In genomic region chr10:52072482-52072881, GRCm38 (mm10) we compare ENCODE assay signal across 8 mouse cellular contexts. TPM values are rescaled to one million over a fixed set of nuclear protein-coding genes. Genes with fewer than 3 reads are reported as not detected.
A peak's percentile ranks its signal among the peaks of the same experiment; 100 is the strongest.
DNase-seq lines count a peak whose midpoint lies in the region; ATAC-seq and TF ChIP-seq lines count a peak whose summit lies in the region.

No protein-coding gene starts in this region.

- no peak overlapping the region for H3K27ac ChIP-seq in heart, adult 2 months
- no peak overlapping the region for H3K27ac ChIP-seq in heart, embryonic 11.5 days (ENCODE audit: low read depth, low read length)
- no peak overlapping the region for H3K27ac ChIP-seq in neural tube, embryonic 14.5 days (ENCODE audit: low read depth, low read length)

- no peaks in the 10 kb centered on the region for H3K27me3 ChIP-seq in heart, adult 2 months (ENCODE audit: control insufficient read depth, insufficient read depth, low read length)
- no peaks in the 10 kb centered on the region for H3K27me3 ChIP-seq in heart, embryonic 11.5 days (ENCODE audit: control insufficient read depth, insufficient read depth, low read length)
- no peaks in the 10 kb centered on the region for H3K27me3 ChIP-seq in neural tube, embryonic 14.5 days (ENCODE audit: control insufficient read depth, insufficient read depth, low read length)

- no peak overlapping the region for H3K4me2 ChIP-seq in heart, embryonic 11.5 days
- H3K4me2 ChIP-seq in neural tube, embryonic 14.5 days (ENCODE audit: low read depth, low read length) = no peak overlapping the region

- no peaks in the 10 kb centered on the region for H3K79me2 ChIP-seq in heart, adult 2 months (replicated peaks; ENCODE audit: control insufficient read depth, insufficient read depth, low read length)

- H3K4me3 ChIP-seq in heart, adult 2 months = no peak overlapping the region
- H3K4me3 ChIP-seq in heart, embryonic 11.5 days (ENCODE audit: low read depth, low read length) = no peak overlapping the region
- no peak overlapping the region for H3K4me3 ChIP-seq in neural tube, embryonic 14.5 days (ENCODE audit: low read depth, low read length)

- H3K4me1 ChIP-seq in heart, adult 2 months (ENCODE audit: control insufficient read depth, insufficient read depth, low read length) = no peaks in the 10 kb centered on the region
- H3K4me1 ChIP-seq in heart, embryonic 11.5 days (ENCODE audit: control insufficient read depth, insufficient read depth, low read length) = no peaks in the 10 kb centered on the region
- no peaks in the 10 kb centered on the region for H3K4me1 ChIP-seq in neural tube, embryonic 14.5 days (ENCODE audit: control insufficient read depth, insufficient read depth, low read length)

- TF ChIP-seq EP300 in heart, adult 2 months (IDR thresholded peaks at IDR 0.05; ENCODE audit: insufficient read depth, low read depth, low read length) = no peak

- H3K9ac ChIP-seq in heart, adult 2 months (ENCODE audit: low read depth, low read length) = no peak overlapping the region
- no peak overlapping the region for H3K9ac ChIP-seq in heart, embryonic 11.5 days (ENCODE audit: low read depth, low read length)
- H3K9ac ChIP-seq in neural tube, embryonic 14.5 days (replicated peaks; ENCODE audit: low read depth, low read length) = no peak overlapping the region

- peak in 1 of 2 experiments; percentile 19 for DNase-seq in heart, adult 2 months
- peak; percentile 81 for DNase-seq in Muller cell, postnatal 12 days (ENCODE audit: inconsistent ontology term)
- peak; percentile 74 for DNase-seq in embryo, embryonic 10.5 days (ENCODE audit: low spot score)
- peak; percentile 12 to 25 for DNase-seq in heart, postnatal 36 days
- peak; percentile 5 to 49 for DNase-seq in left cerebral cortex, adult 9 months (ENCODE audit: low spot score in 2 of 2)
- no peak for DNase-seq in urinary bladder, adult 2 months (ENCODE audit: low spot score)

- no peak for TF ChIP-seq POLR2A in heart, adult 2 months (IDR thresholded peaks at IDR 0.05; ENCODE audit: insufficient read depth, low read depth, low read length)

- intact Hi-C loops in heart, adult 2 months (cut with DNase I) = loop anchor here (1.0 to 5.0 kb wide), 2 partner anchors 265 to 280 kb away; no protein-coding TSS in a partner anchor
- intact Hi-C loops in heart, postnatal 36 days (cut with DNase I) = loop anchor here (1.0 kb wide), 1 partner anchor 280 kb away; no protein-coding TSS in a partner anchor

- peak; percentile 66 for TF ChIP-seq CTCF in heart, adult 2 months (IDR thresholded peaks at IDR 0.05)

- H3K36me3 ChIP-seq in heart, adult 2 months (ENCODE audit: control insufficient read depth, insufficient read depth, low read length) = no peaks in the 10 kb centered on the region
- no peaks in the 10 kb centered on the region for H3K36me3 ChIP-seq in heart, embryonic 11.5 days (ENCODE audit: control insufficient read depth, insufficient read depth, low read length)
- no peaks in the 10 kb centered on the region for H3K36me3 ChIP-seq in neural tube, embryonic 14.5 days (ENCODE audit: control insufficient read depth, insufficient read depth, low read length)

- no peak for ATAC-seq in heart, embryonic 11.5 days (replicated peaks; ENCODE audit: insufficient number of reproducible peaks, low FRiP score, low TSS enrichment)
- ATAC-seq in neural tube, embryonic 14.5 days (ENCODE audit: low read depth) = peak; percentile 66; the same call in 1 of the 2 replicates

- H3K9me3 ChIP-seq in heart, embryonic 11.5 days (replicated peaks; ENCODE audit: control insufficient read depth, low read length) = no peaks in the 10 kb centered on the region
- H3K9me3 ChIP-seq in neural tube, embryonic 14.5 days (ENCODE audit: control insufficient read depth, low read length) = no peaks in the 10 kb centered on the region

RNA-seq across cellular contexts. Expression of gene Vgll2, which starts 50.2 kb away (rescaled TPM):
- total RNA-seq in heart, adult 2 months (2021) = under 1 TPM; 0.39 to 0.41 TPM
- polyA plus RNA-seq in heart, adult 2 months (2012; rRNA removed) = 0.10 and 0.18 TPM in 2 replicates
- 0.43 and 0.61 TPM in 2 replicates for polyA plus RNA-seq in heart, embryonic 11.5 days (2014; fragmentation: Nextera tagmentation; extraction: Ambion mirVana)
- not detected for total RNA-seq in heart, postnatal 36 days (2021)
- polyA plus RNA-seq in neural tube, embryonic 14.5 days (2014; fragmentation: Nextera tagmentation; extraction: Ambion mirVana) = 0.32 TPM in 1 of 2 replicates, not detected in the other
- polyA plus RNA-seq in urinary bladder, adult 2 months (2012; rRNA removed) = 0.11 TPM in 1 of 2 replicates, not detected in the other
